Mouse (Mus musculus): Measurements from ENCODE around the gene Cdc42ep2. TPM values are rescaled to one million over a fixed set of nuclear protein-coding genes. Genes with fewer than 3 reads are reported as not detected.
A peak's percentile ranks its signal among the peaks of the same experiment; 100 is the strongest.

Cdc42ep2 gene
- polyA plus RNA-seq, 1 experiment from 2014 or later = 12.4 TPM

DNA sequence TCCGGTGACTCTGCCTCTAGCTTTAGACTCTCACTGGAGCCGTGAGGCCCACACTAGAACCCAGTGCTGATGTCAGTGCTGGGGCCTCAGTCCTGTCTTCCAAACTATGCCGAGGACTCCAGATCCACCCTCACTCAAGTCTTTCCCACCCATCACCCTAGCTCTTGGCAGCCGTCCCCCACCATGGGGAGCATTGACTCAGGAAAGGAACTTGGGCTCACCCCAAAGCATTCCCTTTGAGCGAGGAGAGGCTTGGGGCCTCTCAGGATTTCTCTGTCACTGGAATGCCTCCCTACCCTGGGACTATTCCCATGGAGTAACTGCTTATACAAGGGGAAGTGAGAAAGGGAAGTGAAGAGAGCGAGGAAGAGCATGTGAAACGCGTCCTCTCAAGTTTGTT, 21.3 kb upstream of the Cdc42ep2 start:
- H3K27me3 ChIP-seq (replicated peaks; ENCODE audit: control insufficient read depth, insufficient read depth, low read length) = no peaks in the 10 kb centered on the region
- H3K9me3 ChIP-seq (ENCODE audit: control insufficient read depth, low read length) = no peaks in the 10 kb centered on the region
- no peak overlapping the region for H3K27ac ChIP-seq (ENCODE audit: low read length)
- no peak for ATAC-seq
- no peak overlapping the region for H3K9ac ChIP-seq (replicated peaks; ENCODE audit: low read depth, low read length)
- H3K4me1 ChIP-seq (replicated peaks; ENCODE audit: control insufficient read depth, insufficient read depth, low read length) = no peaks in the 10 kb centered on the region
- peaks cover 6% of the 10 kb centered on the region; the same call in 1 of the 2 replicates for H3K36me3 ChIP-seq (ENCODE audit: control insufficient read depth, insufficient read depth)
- WGBS = 85% methylated on average over 8 of the region's 8 CpGs
- no peak overlapping the region for H3K4me3 ChIP-seq (replicated peaks; ENCODE audit: low read length)
- H3K4me2 ChIP-seq (ENCODE audit: low read length) = no peak overlapping the region

- H3K4me1 ChIP-seq (replicated peaks; ENCODE audit: control insufficient read depth, insufficient read depth, low read length) = peaks cover 3% of the 10 kb centered on the region
- no peak for ATAC-seq
- no peak overlapping the region for H3K9ac ChIP-seq (replicated peaks; ENCODE audit: low read depth, low read length)
- no peak overlapping the region for H3K27ac ChIP-seq (ENCODE audit: low read length)
- peaks cover 3% of the 10 kb centered on the region; the same call in 1 of the 2 replicates for H3K36me3 ChIP-seq (ENCODE audit: control insufficient read depth, insufficient read depth)
- H3K27me3 ChIP-seq (replicated peaks; ENCODE audit: control insufficient read depth, insufficient read depth, low read length) = no peaks in the 10 kb centered on the region
- H3K4me3 ChIP-seq (replicated peaks; ENCODE audit: low read length) = no peak overlapping the region
- WGBS = 81% methylated on average over 7 of the region's 7 CpGs
- no peaks in the 10 kb centered on the region for H3K9me3 ChIP-seq (ENCODE audit: control insufficient read depth, low read length)
- no peak overlapping the region for H3K4me2 ChIP-seq (ENCODE audit: low read length)
These were observed 20.4 kb upstream of the Cdc42ep2 start for GRCm38 (mm10) chr19:5945027-5945426.

DNA sequence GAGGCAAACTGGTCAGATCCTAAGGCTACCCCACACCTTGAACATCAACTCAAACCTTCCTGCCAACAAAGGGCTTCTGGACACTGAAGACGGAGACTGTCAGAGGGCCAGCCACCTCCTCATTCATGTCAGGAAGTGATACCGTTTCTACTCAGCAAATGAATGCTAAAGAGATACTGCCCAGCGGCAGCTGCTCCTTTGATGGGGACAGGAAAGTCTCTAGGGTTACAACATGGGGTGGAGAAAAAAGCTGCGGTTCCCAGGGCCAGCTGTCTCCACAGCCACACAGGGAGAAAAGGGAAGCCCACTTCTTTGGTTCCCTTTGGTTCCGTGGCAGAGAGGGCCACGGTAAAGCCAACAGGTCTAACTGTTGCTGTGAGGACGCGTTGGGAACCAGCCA, 19.5 kb upstream of the Cdc42ep2 start:
- H3K36me3 ChIP-seq (ENCODE audit: control insufficient read depth, insufficient read depth) = peaks cover 3% of the 10 kb centered on the region; the same call in 1 of the 2 replicates
- H3K9ac ChIP-seq (replicated peaks; ENCODE audit: low read depth, low read length) = no peak overlapping the region
- 77% methylated on average over 8 of the region's 8 CpGs for WGBS
- H3K4me2 ChIP-seq (ENCODE audit: low read length) = no peak overlapping the region
- H3K4me3 ChIP-seq (replicated peaks; ENCODE audit: low read length) = no peak overlapping the region
- no peaks in the 10 kb centered on the region for H3K9me3 ChIP-seq (ENCODE audit: control insufficient read depth, low read length)
- no peak overlapping the region for H3K27ac ChIP-seq (ENCODE audit: low read length)
- peaks cover 7% of the 10 kb centered on the region for H3K4me1 ChIP-seq (replicated peaks; ENCODE audit: control insufficient read depth, insufficient read depth, low read length)
- ATAC-seq = no peak
- H3K27me3 ChIP-seq (replicated peaks; ENCODE audit: control insufficient read depth, insufficient read depth, low read length) = no peaks in the 10 kb centered on the region

DNA sequence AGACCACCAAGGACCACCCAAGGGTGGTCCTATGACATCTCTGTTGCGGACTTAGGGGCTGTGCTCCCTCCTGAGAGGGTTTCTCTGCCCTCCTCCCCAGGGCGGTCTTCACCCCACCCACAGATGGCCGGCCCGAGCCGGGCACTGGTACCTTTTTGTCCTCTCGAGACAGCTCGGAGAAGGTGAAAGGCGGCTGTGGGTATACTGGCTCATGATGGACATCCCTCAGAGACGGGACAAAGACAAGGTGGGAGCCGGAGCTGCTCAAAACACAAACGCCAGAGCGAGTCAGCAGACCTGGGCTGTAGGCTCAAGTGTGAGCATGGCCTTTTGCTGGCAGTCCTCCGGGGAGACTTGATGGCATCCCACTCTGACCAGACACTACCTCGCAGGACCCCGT, 18.8 kb upstream of the Cdc42ep2 start:
- H3K4me1 ChIP-seq (replicated peaks; ENCODE audit: control insufficient read depth, insufficient read depth, low read length) = peaks cover 7% of the 10 kb centered on the region
- peaks cover 3% of the 10 kb centered on the region; the same call in 1 of the 2 replicates for H3K36me3 ChIP-seq (ENCODE audit: control insufficient read depth, insufficient read depth)
- H3K4me3 ChIP-seq (replicated peaks; ENCODE audit: low read length) = no peak overlapping the region
- H3K27ac ChIP-seq (ENCODE audit: low read length) = no peak overlapping the region
- no peaks in the 10 kb centered on the region for H3K9me3 ChIP-seq (ENCODE audit: control insufficient read depth, low read length)
- no peak overlapping the region for H3K9ac ChIP-seq (replicated peaks; ENCODE audit: low read depth, low read length)
- 92% methylated on average over 15 of the region's 15 CpGs for WGBS
- ATAC-seq = no peak
- no peak overlapping the region for H3K4me2 ChIP-seq (ENCODE audit: low read length)
- H3K27me3 ChIP-seq (replicated peaks; ENCODE audit: control insufficient read depth, insufficient read depth, low read length) = no peaks in the 10 kb centered on the region

- peaks cover under 1% of the 10 kb centered on the region; the same call in 1 of the 2 replicates for H3K36me3 ChIP-seq (ENCODE audit: control insufficient read depth, insufficient read depth)
- WGBS = 93% methylated on average over 7 of the region's 7 CpGs
- ATAC-seq = no peak
- no peak overlapping the region for H3K9ac ChIP-seq (replicated peaks; ENCODE audit: low read depth, low read length)
- H3K4me2 ChIP-seq (ENCODE audit: low read length) = no peak overlapping the region
- no peaks in the 10 kb centered on the region for H3K9me3 ChIP-seq (ENCODE audit: control insufficient read depth, low read length)
- peaks cover 13% of the 10 kb centered on the region for H3K4me1 ChIP-seq (replicated peaks; ENCODE audit: control insufficient read depth, insufficient read depth, low read length)
- H3K4me3 ChIP-seq (replicated peaks; ENCODE audit: low read length) = no peak overlapping the region
- no peak overlapping the region for H3K27ac ChIP-seq (ENCODE audit: low read length)
- no peaks in the 10 kb centered on the region for H3K27me3 ChIP-seq (replicated peaks; ENCODE audit: control insufficient read depth, insufficient read depth, low read length)
These were observed 18.0 kb upstream of the Cdc42ep2 start for GRCm38 (mm10) chr19:5942581-5942980.

GRCm38 (mm10) chr19:5940656-5941055, 16.0 kb upstream of the Cdc42ep2 start:
- Histone ChIP-seq H3K27me3 (replicated peaks; ENCODE audit: control insufficient read depth, insufficient read depth, low read length) (no peaks in the 10 kb centered on the region), H3K9ac (replicated peaks; ENCODE audit: low read depth, low read length) (no peak overlapping the region), H3K4me3 (replicated peaks; ENCODE audit: low read length) (no peak overlapping the region), H3K27ac (ENCODE audit: low read length) (peak overlapping the region; percentile 47; the same call in 1 of the 2 replicates), H3K9me3 (ENCODE audit: control insufficient read depth, low read length) (no peaks in the 10 kb centered on the region), H3K36me3 (ENCODE audit: control insufficient read depth, insufficient read depth) (no peaks in the 10 kb centered on the region), H3K4me2 (ENCODE audit: low read length) (no peak overlapping the region), H3K4me1 (replicated peaks; ENCODE audit: control insufficient read depth, insufficient read depth, low read length) (peaks cover 18% of the 10 kb centered on the region)
- WGBS = 89% methylated on average over 10 of the region's 10 CpGs
- no peak for ATAC-seq

DNA sequence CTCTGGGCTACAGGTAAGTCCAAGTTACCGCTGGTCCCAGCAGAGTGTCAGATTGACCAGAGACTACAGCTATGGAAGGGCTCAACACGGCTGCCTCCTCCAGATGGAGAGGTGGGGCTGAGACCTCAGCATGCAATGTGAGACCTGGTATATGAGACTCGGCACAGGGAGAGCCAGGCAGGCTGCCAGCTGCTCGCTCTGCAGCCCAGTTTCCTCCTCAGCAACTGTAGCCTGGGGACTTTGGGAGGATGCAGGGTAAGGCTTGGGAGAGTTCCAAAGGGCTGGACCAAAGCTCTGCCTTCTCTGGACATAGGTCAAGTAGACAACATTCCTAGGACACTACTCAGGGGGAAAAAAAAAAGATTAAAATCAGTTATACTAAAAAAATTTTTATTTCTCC, 15.6 kb upstream of the Cdc42ep2 start:
- H3K4me2 ChIP-seq (ENCODE audit: low read length) = no peak overlapping the region
- no peak overlapping the region for H3K4me3 ChIP-seq (replicated peaks; ENCODE audit: low read length)
- H3K36me3 ChIP-seq (ENCODE audit: control insufficient read depth, insufficient read depth) = no peaks in the 10 kb centered on the region
- peaks cover 18% of the 10 kb centered on the region for H3K4me1 ChIP-seq (replicated peaks; ENCODE audit: control insufficient read depth, insufficient read depth, low read length)
- no peak overlapping the region for H3K9ac ChIP-seq (replicated peaks; ENCODE audit: low read depth, low read length)
- WGBS = 47% methylated on average over 4 of the region's 4 CpGs
- ATAC-seq = 0 out of 2 replicates have a peak, but pooled peaks have one; percentile 33
- no peaks in the 10 kb centered on the region for H3K9me3 ChIP-seq (ENCODE audit: control insufficient read depth, low read length)
- H3K27ac ChIP-seq (ENCODE audit: low read length) = peak overlapping the region; percentile 19; the same call in 1 of the 2 replicates
- H3K27me3 ChIP-seq (replicated peaks; ENCODE audit: control insufficient read depth, insufficient read depth, low read length) = no peaks in the 10 kb centered on the region

GRCm38 (mm10) chr19:5939715-5940114, 15.1 kb upstream of the Cdc42ep2 start:
- Histone ChIP-seq H3K27me3 (replicated peaks; ENCODE audit: control insufficient read depth, insufficient read depth, low read length) (no peaks in the 10 kb centered on the region), H3K4me2 (ENCODE audit: low read length) (no peak overlapping the region), H3K36me3 (ENCODE audit: control insufficient read depth, insufficient read depth) (no peaks in the 10 kb centered on the region), H3K27ac (ENCODE audit: low read length) (peak overlapping the region; percentile 19), H3K4me1 (replicated peaks; ENCODE audit: control insufficient read depth, insufficient read depth, low read length) (peaks cover 18% of the 10 kb centered on the region), H3K9ac (replicated peaks; ENCODE audit: low read depth, low read length) (no peak overlapping the region), H3K9me3 (ENCODE audit: control insufficient read depth, low read length) (no peaks in the 10 kb centered on the region), H3K4me3 (replicated peaks; ENCODE audit: low read length) (no peak overlapping the region)
- 0 out of 2 replicates have a peak, but pooled peaks have one; percentile 18 for ATAC-seq
- 58% methylated on average over 5 of the region's 5 CpGs for WGBS

GRCm38 (mm10) chr19:5938516-5938915, 13.9 kb upstream of the Cdc42ep2 start:
- no peaks in the 10 kb centered on the region for H3K9me3 ChIP-seq (ENCODE audit: control insufficient read depth, low read length)
- H3K4me3 ChIP-seq (replicated peaks; ENCODE audit: low read length) = no peak overlapping the region
- H3K9ac ChIP-seq (replicated peaks; ENCODE audit: low read depth, low read length) = no peak overlapping the region
- no peak overlapping the region for H3K4me2 ChIP-seq (ENCODE audit: low read length)
- no peak for ATAC-seq
- H3K4me1 ChIP-seq (replicated peaks; ENCODE audit: control insufficient read depth, insufficient read depth, low read length) = peaks cover 18% of the 10 kb centered on the region
- H3K27me3 ChIP-seq (replicated peaks; ENCODE audit: control insufficient read depth, insufficient read depth, low read length) = no peaks in the 10 kb centered on the region
- no peak overlapping the region for H3K27ac ChIP-seq (ENCODE audit: low read length)
- WGBS = 87% methylated on average over 6 of the region's 6 CpGs
- H3K36me3 ChIP-seq (ENCODE audit: control insufficient read depth, insufficient read depth) = no peaks in the 10 kb centered on the region

GRCm38 (mm10) chr19:5937836-5938406, 13.3 kb upstream of the Cdc42ep2 start:
- H3K9ac ChIP-seq (replicated peaks; ENCODE audit: low read depth, low read length) = no peak overlapping the region
- no peak for ATAC-seq
- WGBS = 31% methylated on average over 14 of the region's 14 CpGs

More at GRCm38 (mm10) chr19:5937836-5938406, 13.3 kb upstream of the Cdc42ep2 start:
- H3K4me3 ChIP-seq (replicated peaks; ENCODE audit: low read length) = no peak overlapping the region
- peaks cover 18% of the 10 kb centered on the region for H3K4me1 ChIP-seq (replicated peaks; ENCODE audit: control insufficient read depth, insufficient read depth, low read length)
- no peak overlapping the region for H3K27ac ChIP-seq (ENCODE audit: low read length)
- H3K27me3 ChIP-seq (replicated peaks; ENCODE audit: control insufficient read depth, insufficient read depth, low read length) = no peaks in the 10 kb centered on the region
- H3K36me3 ChIP-seq (ENCODE audit: control insufficient read depth, insufficient read depth) = no peaks in the 10 kb centered on the region
- no peaks in the 10 kb centered on the region for H3K9me3 ChIP-seq (ENCODE audit: control insufficient read depth, low read length)
- H3K4me2 ChIP-seq (ENCODE audit: low read length) = no peak overlapping the region

Measured in forebrain, embryonic 16.5 days (tissue).